Mouse (Mus musculus): ENCODE measurements around the gene Mgat4e. TPM values are rescaled to one million over a fixed set of nuclear protein-coding genes. Genes with fewer than 3 reads are reported as not detected.
"Not testable (repeated sequence)": the region's sequence is repeated elsewhere in the genome, so short reads cannot be mapped to it uniquely, and the experiment has no call there.

Gene Mgat4e
- polyA plus RNA-seq, 1 experiment from 2014 or later = not detected

- H3K4me2 ChIP-seq (replicated peaks) = no peak overlapping the region
- no peak for ATAC-seq (ENCODE audit: low FRiP score, low read depth)
- no peak overlapping the region for H3K4me3 ChIP-seq
- H3K9ac ChIP-seq (replicated peaks) = no peak overlapping the region
- 85% methylated on average over 8 of the region's 8 CpGs for WGBS
- H3K36me3 ChIP-seq = no peaks in the 10 kb centered on the region
- peaks cover 5% of the 10 kb centered on the region for H3K27me3 ChIP-seq
- H3K27ac ChIP-seq (replicated peaks) = no peak overlapping the region
- H3K9me3 ChIP-seq = no peaks in the 10 kb centered on the region
- H3K4me1 ChIP-seq = peaks cover 15% of the 10 kb centered on the region; the same call in 1 of the 2 replicates
Measured at GRCm38 (mm10) chr1:134520001-134520721, 29.3 kb downstream of the Mgat4e start.

GRCm38 (mm10) chr1:134519201-134519600, 30.3 kb downstream of the Mgat4e start:
- WGBS = 90% methylated on average over 5 of the region's 5 CpGs
- ATAC-seq (ENCODE audit: low FRiP score, low read depth) = not testable (repeated sequence)

GRCm38 (mm10) chr1:134518677-134519076, 30.8 kb downstream of the Mgat4e start:
- Histone ChIP-seq H3K4me3 (no peak overlapping the region), H3K4me1 (peaks cover 17% of the 10 kb centered on the region), H3K4me2 (replicated peaks) (no peak overlapping the region), H3K9me3 (no peaks in the 10 kb centered on the region), H3K27ac (replicated peaks) (no peak overlapping the region), H3K9ac (replicated peaks) (no peak overlapping the region), H3K36me3 (no peaks in the 10 kb centered on the region), H3K27me3 (peaks cover 20% of the 10 kb centered on the region)
- WGBS = 14% methylated on average over 7 of the region's 7 CpGs
- ATAC-seq (ENCODE audit: low FRiP score, low read depth) = 0 out of 2 replicates have a peak, but pooled peaks have one; percentile 9

More at GRCm38 (mm10) chr1:134519201-134519600, 30.3 kb downstream of the Mgat4e start:
- H3K4me2 ChIP-seq (replicated peaks); H3K9ac ChIP-seq (replicated peaks); H3K36me3 ChIP-seq; H3K4me3 ChIP-seq; H3K27ac ChIP-seq (replicated peaks); H3K9me3 ChIP-seq: not testable (repeated sequence)
- Histone ChIP-seq H3K4me1 (peaks cover 15% of the 10 kb centered on the region; the same call in 1 of the 2 replicates), H3K27me3 (peaks cover 14% of the 10 kb centered on the region)

GRCm38 (mm10) chr1:134517841-134518240, 31.6 kb downstream of the Mgat4e start:
- 97% methylated on average over 14 of the region's 14 CpGs for WGBS
- not testable (repeated sequence) for ATAC-seq (ENCODE audit: low FRiP score, low read depth); H3K9ac ChIP-seq (replicated peaks)

GRCm38 (mm10) chr1:134516491-134517198, 32.8 kb downstream of the Mgat4e start:
- Histone ChIP-seq H3K4me2 (replicated peaks) (no peak overlapping the region), H3K4me1 (peaks cover 31% of the 10 kb centered on the region), H3K4me3 (no peak overlapping the region), H3K36me3 (no peaks in the 10 kb centered on the region), H3K27ac (replicated peaks) (peak overlapping the region; percentile 56), H3K27me3 (peaks cover 38% of the 10 kb centered on the region), H3K9ac (replicated peaks) (no peak overlapping the region), H3K9me3 (no peaks in the 10 kb centered on the region)
- ATAC-seq (ENCODE audit: low FRiP score, low read depth) = 0 out of 2 replicates have a peak, but pooled peaks have one; percentile 52
- 6% methylated on average over 4 of the region's 4 CpGs for WGBS

More at GRCm38 (mm10) chr1:134517841-134518240, 31.6 kb downstream of the Mgat4e start:
- H3K9me3 ChIP-seq; H3K4me3 ChIP-seq; H3K27ac ChIP-seq (replicated peaks); H3K36me3 ChIP-seq; H3K4me2 ChIP-seq (replicated peaks): not testable (repeated sequence)
- peaks cover 28% of the 10 kb centered on the region for H3K27me3 ChIP-seq
- peaks cover 25% of the 10 kb centered on the region for H3K4me1 ChIP-seq

GRCm38 (mm10) chr1:134515891-134516290, 33.6 kb downstream of the Mgat4e start:
- no peak for ATAC-seq (ENCODE audit: low FRiP score, low read depth)
- no peak overlapping the region for H3K4me3 ChIP-seq
- H3K9me3 ChIP-seq = no peaks in the 10 kb centered on the region
- no peak overlapping the region for H3K4me2 ChIP-seq (replicated peaks)
- H3K36me3 ChIP-seq = no peaks in the 10 kb centered on the region
- H3K9ac ChIP-seq (replicated peaks) = no peak overlapping the region
- peak overlapping the region; percentile 56; the same call in 1 of the 2 replicates for H3K27ac ChIP-seq (replicated peaks)
- H3K27me3 ChIP-seq = peaks cover 39% of the 10 kb centered on the region
- peaks cover 31% of the 10 kb centered on the region for H3K4me1 ChIP-seq
- WGBS = 72% methylated on average over 2 of the region's 2 CpGs

GRCm38 (mm10) chr1:134513876-134514590, 35.4 kb downstream of the Mgat4e start:
- ATAC-seq (ENCODE audit: low FRiP score, low read depth) = no peak
- H3K27me3 ChIP-seq = peaks cover 39% of the 10 kb centered on the region
- H3K4me2 ChIP-seq (replicated peaks) = peak overlapping the region; percentile 71
- no peaks in the 10 kb centered on the region for H3K36me3 ChIP-seq
- H3K4me1 ChIP-seq = peaks cover 31% of the 10 kb centered on the region
- peak overlapping the region; percentile 43; the same call in 1 of the 2 replicates for H3K4me3 ChIP-seq
- 44% methylated on average over 16 of the region's 16 CpGs for WGBS
- H3K27ac ChIP-seq (replicated peaks) = no peak overlapping the region
- H3K9ac ChIP-seq (replicated peaks) = peak overlapping the region; percentile 56; the same call in 1 of the 2 replicates
- no peaks in the 10 kb centered on the region for H3K9me3 ChIP-seq

GRCm38 (mm10) chr1:134513312-134513860, 36.1 kb downstream of the Mgat4e start:
- Histone ChIP-seq H3K4me2 (replicated peaks) (peak overlapping the region; percentile 71), H3K9ac (replicated peaks) (peak overlapping the region; percentile 56), H3K27ac (replicated peaks) (no peak overlapping the region), H3K27me3 (peaks cover 39% of the 10 kb centered on the region), H3K9me3 (no peaks in the 10 kb centered on the region), H3K4me3 (peak overlapping the region; percentile 43), H3K36me3 (no peaks in the 10 kb centered on the region), H3K4me1 (peaks cover 27% of the 10 kb centered on the region)
- under 1% methylated on average over 38 of the region's 38 CpGs for WGBS
- peak; percentile 56; the same call in 1 of the 2 replicates for ATAC-seq (ENCODE audit: low FRiP score, low read depth)

- peaks cover 5% of the 10 kb centered on the region for H3K36me3 ChIP-seq
- H3K4me1 ChIP-seq = peaks cover 27% of the 10 kb centered on the region
- ATAC-seq (ENCODE audit: low FRiP score, low read depth) = no peak
- no peaks in the 10 kb centered on the region for H3K9me3 ChIP-seq
- H3K9ac ChIP-seq (replicated peaks) = no peak overlapping the region
- peaks cover 39% of the 10 kb centered on the region for H3K27me3 ChIP-seq
- no peak overlapping the region for H3K27ac ChIP-seq (replicated peaks)
- WGBS = 69% methylated on average over 6 of the region's 6 CpGs
- H3K4me2 ChIP-seq (replicated peaks) = no peak overlapping the region
- H3K4me3 ChIP-seq = no peak overlapping the region
Measured at GRCm38 (mm10) chr1:134512584-134512983, 36.9 kb downstream of the Mgat4e start.

- Histone ChIP-seq H3K36me3 (peaks cover 9% of the 10 kb centered on the region), H3K9me3 (no peaks in the 10 kb centered on the region), H3K4me3 (no peak overlapping the region), H3K27ac (replicated peaks) (no peak overlapping the region), H3K4me2 (replicated peaks) (no peak overlapping the region), H3K4me1 (peaks cover 27% of the 10 kb centered on the region), H3K9ac (replicated peaks) (no peak overlapping the region), H3K27me3 (peaks cover 39% of the 10 kb centered on the region)
- 74% methylated on average over 4 of the region's 4 CpGs for WGBS
- ATAC-seq (ENCODE audit: low FRiP score, low read depth) = no peak
Measured at GRCm38 (mm10) chr1:134512183-134512582, 37.3 kb downstream of the Mgat4e start.

GRCm38 (mm10) chr1:134510018-134510417, 39.5 kb downstream of the Mgat4e start:
- Histone ChIP-seq H3K36me3 (peaks cover 24% of the 10 kb centered on the region), H3K4me1 (peaks cover 17% of the 10 kb centered on the region), H3K27ac (replicated peaks) (no peak overlapping the region), H3K9me3 (no peaks in the 10 kb centered on the region), H3K27me3 (peaks cover 33% of the 10 kb centered on the region), H3K4me2 (replicated peaks) (no peak overlapping the region), H3K4me3 (no peak overlapping the region), H3K9ac (replicated peaks) (no peak overlapping the region)
- 71% methylated on average over 7 of the region's 7 CpGs for WGBS
- no peak for ATAC-seq (ENCODE audit: low FRiP score, low read depth)
